Mouse (Mus musculus) ES-E14 (cell line): ENCODE measurements at regions not wholly inside any gene's neighbourhood (a gene's known extent, or its start where the extent isn't known, plus 50 kb on each side); places are given as distances from the start of the nearest gene placed in this dataset.

ENCODE experiments used
- DNase-seq: peaks from one replicate; pipeline ENCODE4 v3.0.0-alpha.2; 2013; ENCODE audit warnings: low read depth, low spot score
- H3K27ac ChIP-seq: 2 replicates; pipeline ENCODE4 v1.5.1; 2012; ENCODE audit warnings: low read depth, mild to moderate bottlenecking, low read length, moderate library complexity, mixed read lengths; ENCODE audit not compliant: poor library complexity, insufficient read depth, severe bottlenecking
- H3K36me3 ChIP-seq: 2 replicates; pipeline ENCODE4 v1.6.1; 2012; ENCODE audit warnings: mild to moderate bottlenecking, low read length, moderate library complexity, mixed read lengths; ENCODE audit not compliant: control insufficient read depth, poor library complexity, insufficient read depth, severe bottlenecking
- H3K4me1 ChIP-seq, 2 experiments: fragments of 150-350 bp in 1 of 2; sonication (generic) in 1 of 2; 2 replicates each; pipeline ENCODE4 v1.6.1; 2012; ENCODE audit warnings: low read length in 2 of 2, mild to moderate bottlenecking in 1 of 2, mixed read lengths in 1 of 2; ENCODE audit not compliant: control insufficient read depth in 2 of 2, insufficient read depth in 2 of 2, poor library complexity in 1 of 2
- H3K4me3 ChIP-seq, 2 experiments: fragments of 150-350 bp in 1 of 2; sonication (generic) in 1 of 2; 2 replicates each; pipeline ENCODE4 v1.5.1; 2012; ENCODE audit warnings: low read length in 2 of 2, low read depth in 1 of 2, mild to moderate bottlenecking in 1 of 2, mixed read lengths in 1 of 2; ENCODE audit not compliant: insufficient read depth in 1 of 2, poor library complexity in 1 of 2, severe bottlenecking in 1 of 2
- H3K9ac ChIP-seq: 2 replicates; pipeline ENCODE4 v1.6.1; 2012; ENCODE audit warnings: low read depth, mild to moderate bottlenecking, low read length, mixed read lengths; ENCODE audit not compliant: poor library complexity, insufficient read depth, severe bottlenecking
- H3K9me3 ChIP-seq: fragments of 150-350 bp; sonication (generic); 2 replicates; pipeline ENCODE4 v1.6.1; 2012; ENCODE audit warnings: low read depth, mild to moderate bottlenecking, low read length; ENCODE audit not compliant: control insufficient read depth, insufficient read depth
- CHD2 ChIP-seq: IDR thresholded peaks from 2 replicates; pipeline ENCODE4 v1.6.1; 2014; ENCODE audit warnings: mild to moderate bottlenecking, low read depth, low read length, inconsistent platforms
- HCFC1 ChIP-seq: IDR thresholded peaks from 2 replicates; pipeline ENCODE4 v1.6.1; 2012; ENCODE audit warnings: low read length, inconsistent platforms, borderline replicate concordance; ENCODE audit not compliant: insufficient read depth
- MAFK ChIP-seq: IDR thresholded peaks from 2 replicates; pipeline ENCODE4 v1.6.1; 2014; ENCODE audit warnings: mild to moderate bottlenecking, low read depth, low read length, inconsistent platforms; ENCODE audit not compliant: insufficient read depth
- ZC3H11A ChIP-seq: IDR thresholded peaks from 2 replicates; pipeline ENCODE4 v1.6.1; 2012; ENCODE audit warnings: low read depth, mild to moderate bottlenecking, inconsistent platforms, low read length, borderline replicate concordance
- ZNF384 ChIP-seq: IDR thresholded peaks from 2 replicates; pipeline ENCODE4 v1.6.1; 2012; ENCODE audit warnings: low read depth, low read length, inconsistent platforms
- in situ Hi-C, 2 experiments: fragments of 600-800 bp; cut with MboI; formaldehyde crosslinking; loops; one replicate each; pipeline ENCODE4 v1.15.1; 2025; ENCODE audit warnings: low sequenced_read_pairs in 2 of 2, inconsistent platforms in 1 of 2; ENCODE audit not compliant: unreplicated experiment in 2 of 2

- Histone ChIP-seq H3K27ac (no peak overlapping the region), H3K9ac (no peak overlapping the region), H3K4me1 (no peaks in the 10 kb centered on the region), H3K4me3 (no peak overlapping the region), H3K36me3 (no peaks in the 10 kb centered on the region), H3K9me3 (no peaks in the 10 kb centered on the region)
- no peak for TF ChIP-seq HCFC1
- TF ChIP-seq CHD2 = no peak
- TF ChIP-seq ZNF384 = no peak
- TF ChIP-seq MAFK = no peak
- TF ChIP-seq ZC3H11A = no peak
- in situ Hi-C loops = no loop called here
- no peak for DNase-seq
Observed at GRCm38 (mm10) chr10:9400911-9401617, 273.9 kb downstream of the Samd5 start.

- no peak for DNase-seq
- H3K4me1 ChIP-seq = no peaks in the 10 kb centered on the region
- H3K27ac ChIP-seq = no peak overlapping the region
- TF ChIP-seq ZC3H11A = no peak
- no peak for TF ChIP-seq ZNF384
- no peak for TF ChIP-seq CHD2
- no peak overlapping the region for H3K4me3 ChIP-seq
- H3K9ac ChIP-seq = no peak overlapping the region
- no peaks in the 10 kb centered on the region for H3K36me3 ChIP-seq
- H3K9me3 ChIP-seq = no peaks in the 10 kb centered on the region
- in situ Hi-C loops = no loop called here
Observed at GRCm38 (mm10) chr10:9377440-9378101, 297.4 kb downstream of the Samd5 start.

- H3K4me3 ChIP-seq = no peak overlapping the region
- H3K9ac ChIP-seq = no peak overlapping the region
- no peak overlapping the region for H3K27ac ChIP-seq
- no peak for DNase-seq
- H3K36me3 ChIP-seq = no peaks in the 10 kb centered on the region
- in situ Hi-C loops = no loop called here
- no peaks in the 10 kb centered on the region for H3K4me1 ChIP-seq
- TF ChIP-seq HCFC1 (no peak), ZNF384 (no peak), MAFK (no peak), ZC3H11A (no peak), CHD2 (no peak)
- H3K9me3 ChIP-seq = no peaks in the 10 kb centered on the region
Observed at GRCm38 (mm10) chr10:9362306-9362865, 312.6 kb downstream of the Samd5 start.

GRCm38 (mm10) chr10:9338207-9338801 is 336.7 kb downstream of the Samd5 start:
- Histone ChIP-seq H3K36me3 (no peaks in the 10 kb centered on the region), H3K4me1 (no peaks in the 10 kb centered on the region), H3K27ac (no peak overlapping the region), H3K4me3 (no peak overlapping the region), H3K9ac (no peak overlapping the region), H3K9me3 (no peaks in the 10 kb centered on the region)
- TF ChIP-seq CHD2 (no peak), ZC3H11A (no peak), ZNF384 (no peak)
- in situ Hi-C loops = no loop called here
- DNase-seq = no peak
